Mouse (Mus musculus) neural tube, embryonic 13.5 days (tissue): ENCODE measurements at regions not wholly inside any gene's neighbourhood (a gene's known extent, or its start where the extent isn't known, plus 50 kb on each side); places are given as distances from the start of the nearest gene placed in this dataset.

Source experiments
- ATAC-seq: fragments of 200-750 bp; cut with Nextera tagmentation; 2 replicates; pipeline ENCODE4 v1.8.0; 2017; ENCODE audit warnings: low read depth, mild to moderate bottlenecking, moderate TSS enrichment, moderate library complexity
- H3K27ac ChIP-seq: fragments of 300-500 bp; sonication (generic); replicated peaks from 2 replicates; pipeline ENCODE4 v1.5.1; 2015; ENCODE audit warnings: moderate library complexity, mild to moderate bottlenecking, inconsistent platforms
- H3K27me3 ChIP-seq: fragments of 300-500 bp; sonication (generic); 2 replicates; pipeline ENCODE4 v1.6.1; 2015; ENCODE audit warnings: mild to moderate bottlenecking, inconsistent platforms
- H3K36me3 ChIP-seq: fragments of 300-500 bp; sonication (generic); 2 replicates; pipeline ENCODE4 v1.6.1; 2015; ENCODE audit warnings: mild to moderate bottlenecking, inconsistent platforms
- H3K4me1 ChIP-seq: fragments of 300-500 bp; sonication (generic); replicated peaks from 2 replicates; pipeline ENCODE4 v1.6.1; 2015; ENCODE audit warnings: inconsistent platforms
- H3K4me2 ChIP-seq: fragments of 300-500 bp; sonication (generic); 2 replicates; pipeline ENCODE4 v1.6.1; 2015; ENCODE audit warnings: inconsistent platforms, mild to moderate bottlenecking, moderate library complexity
- H3K4me3 ChIP-seq: fragments of 300-500 bp; sonication (generic); 2 replicates; pipeline ENCODE4 v1.5.1; 2015; ENCODE audit warnings: mild to moderate bottlenecking, inconsistent platforms
- H3K9ac ChIP-seq: fragments of 300-500 bp; sonication (generic); 2 replicates; pipeline ENCODE4 v1.6.1; 2015; ENCODE audit warnings: moderate library complexity, mild to moderate bottlenecking, inconsistent platforms
- H3K9me3 ChIP-seq: fragments of 300-500 bp; sonication (generic); 2 replicates; pipeline ENCODE4 v1.6.1; 2016; ENCODE audit warnings: inconsistent platforms
- WGBS: fragments of 180-500 bp; shearing (Covaris S2); methylation state at CpG from one replicate; pipeline ENCODE4 v1.1.7; 2015; 5-methylcytosine and 5-hydroxymethylcytosine counted together

- H3K27me3 ChIP-seq = no peaks in the 10 kb centered on the region
- H3K4me1 ChIP-seq = no peaks in the 10 kb centered on the region
- H3K27ac ChIP-seq = no peak overlapping the region
- ATAC-seq = no peak
- H3K4me2 ChIP-seq = no peak overlapping the region
- H3K9ac ChIP-seq = no peak overlapping the region
- no peaks in the 10 kb centered on the region for H3K36me3 ChIP-seq
- 91% methylated on average over 1 of the region's 1 CpGs for WGBS
- no peak overlapping the region for H3K4me3 ChIP-seq
- H3K9me3 ChIP-seq = no peaks in the 10 kb centered on the region
These were observed 61.7 kb upstream of the Hrasls start for GRCm38 (mm10) chr16:29147766-29148165.

- no peak overlapping the region for H3K4me3 ChIP-seq
- H3K9ac ChIP-seq = no peak overlapping the region
- H3K4me2 ChIP-seq = no peak overlapping the region
- H3K9me3 ChIP-seq = no peaks in the 10 kb centered on the region
- no peak for ATAC-seq
- no peak overlapping the region for H3K27ac ChIP-seq
- H3K27me3 ChIP-seq = no peaks in the 10 kb centered on the region
- no peaks in the 10 kb centered on the region for H3K4me1 ChIP-seq
- WGBS = 84% methylated on average over 4 of the region's 4 CpGs
- H3K36me3 ChIP-seq = no peaks in the 10 kb centered on the region
These were observed 90.3 kb upstream of the Hrasls start for GRCm38 (mm10) chr16:29119217-29119616.

DNA sequence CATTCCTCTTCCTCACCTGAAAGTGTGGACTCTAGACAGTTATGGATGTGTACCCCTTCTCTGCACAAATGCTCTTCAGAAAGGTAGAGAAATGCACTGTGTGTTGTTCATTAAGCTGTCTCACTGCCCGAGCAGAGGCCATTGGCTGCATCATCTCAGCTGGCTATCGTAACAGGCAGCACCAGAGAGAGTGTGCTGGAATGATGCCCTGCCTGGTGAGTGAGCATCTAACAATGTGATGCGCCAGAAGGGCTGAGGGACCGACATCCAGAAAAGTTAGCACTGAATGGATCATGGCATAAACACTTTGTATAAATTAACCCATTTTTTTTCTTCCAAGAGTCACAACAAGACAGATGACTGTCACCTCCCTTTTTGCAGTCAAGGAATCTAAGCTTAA lies 112.7 kb upstream of the Hrasls start:
- 90% methylated on average over 4 of the region's 4 CpGs for WGBS
- no peaks in the 10 kb centered on the region for H3K27me3 ChIP-seq
- no peak overlapping the region for H3K27ac ChIP-seq
- no peak overlapping the region for H3K9ac ChIP-seq
- H3K36me3 ChIP-seq = no peaks in the 10 kb centered on the region
- no peaks in the 10 kb centered on the region for H3K4me1 ChIP-seq
- no peak overlapping the region for H3K4me2 ChIP-seq
- no peak for ATAC-seq
- no peak overlapping the region for H3K4me3 ChIP-seq
- H3K9me3 ChIP-seq = no peaks in the 10 kb centered on the region

- 73% methylated on average over 3 of the region's 3 CpGs for WGBS
- no peak overlapping the region for H3K4me2 ChIP-seq
- no peaks in the 10 kb centered on the region for H3K27me3 ChIP-seq
These were observed 136.5 kb upstream of the Mb21d2 start for GRCm38 (mm10) chr16:29065961-29066360.

DNA sequence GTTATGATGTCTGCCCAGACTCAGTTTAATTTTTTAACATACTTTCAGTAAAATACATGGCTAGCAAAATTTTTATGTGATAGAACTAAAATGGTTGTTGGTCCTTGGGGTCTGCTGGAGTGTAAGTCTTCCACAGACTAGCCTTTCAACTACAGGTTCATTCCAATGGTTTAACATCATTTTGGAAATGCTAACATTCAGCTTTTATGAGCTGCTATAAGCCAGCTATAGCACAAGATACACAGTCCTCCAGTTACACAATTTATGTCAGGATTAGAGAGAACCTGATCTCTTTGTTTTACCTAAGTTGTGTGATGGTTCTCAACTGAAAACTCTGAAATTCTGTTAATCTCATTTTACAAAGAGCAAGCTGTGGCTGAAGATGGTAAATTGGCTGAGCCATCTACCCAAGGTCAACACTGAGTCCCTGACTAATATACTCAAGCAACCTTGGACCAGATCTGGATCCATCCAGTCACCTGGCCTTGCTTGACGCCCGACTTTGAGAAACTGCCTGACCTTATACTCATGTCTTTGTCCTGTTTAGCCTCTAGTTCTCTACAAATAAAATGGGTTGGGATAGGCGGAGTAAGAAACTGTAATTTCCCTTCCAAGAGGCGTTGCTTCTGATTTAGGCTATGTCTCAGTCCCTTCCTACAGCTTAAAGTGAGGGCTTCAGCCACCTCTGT lies 135.8 kb upstream of the Mb21d2 start:
- Histone ChIP-seq H3K9ac (no peak overlapping the region), H3K4me2 (no peak overlapping the region), H3K4me3 (no peak overlapping the region), H3K9me3 (no peaks in the 10 kb centered on the region), H3K27ac (no peak overlapping the region), H3K36me3 (no peaks in the 10 kb centered on the region), H3K4me1 (no peaks in the 10 kb centered on the region), H3K27me3 (no peaks in the 10 kb centered on the region)
- WGBS = 94% methylated on average over 4 of the region's 4 CpGs
- ATAC-seq = no peak

More at GRCm38 (mm10) chr16:29065961-29066360, 136.5 kb upstream of the Mb21d2 start:
- ATAC-seq = no peak
- no peaks in the 10 kb centered on the region for H3K4me1 ChIP-seq
- no peak overlapping the region for H3K27ac ChIP-seq
- H3K9ac ChIP-seq = no peak overlapping the region
- no peaks in the 10 kb centered on the region for H3K36me3 ChIP-seq
- no peaks in the 10 kb centered on the region for H3K9me3 ChIP-seq
- H3K4me3 ChIP-seq = no peak overlapping the region

GRCm38 (mm10) chr16:29063377-29063776 lies 133.9 kb upstream of the Mb21d2 start:
- H3K9me3 ChIP-seq = no peaks in the 10 kb centered on the region
- no peak overlapping the region for H3K4me3 ChIP-seq
- H3K4me2 ChIP-seq = no peak overlapping the region
- H3K4me1 ChIP-seq = no peaks in the 10 kb centered on the region
- H3K36me3 ChIP-seq = no peaks in the 10 kb centered on the region
- no peak overlapping the region for H3K9ac ChIP-seq
- H3K27me3 ChIP-seq = peaks cover 5% of the 10 kb centered on the region; the same call in 1 of the 2 replicates
- ATAC-seq = no peak
- H3K27ac ChIP-seq = no peak overlapping the region

DNA sequence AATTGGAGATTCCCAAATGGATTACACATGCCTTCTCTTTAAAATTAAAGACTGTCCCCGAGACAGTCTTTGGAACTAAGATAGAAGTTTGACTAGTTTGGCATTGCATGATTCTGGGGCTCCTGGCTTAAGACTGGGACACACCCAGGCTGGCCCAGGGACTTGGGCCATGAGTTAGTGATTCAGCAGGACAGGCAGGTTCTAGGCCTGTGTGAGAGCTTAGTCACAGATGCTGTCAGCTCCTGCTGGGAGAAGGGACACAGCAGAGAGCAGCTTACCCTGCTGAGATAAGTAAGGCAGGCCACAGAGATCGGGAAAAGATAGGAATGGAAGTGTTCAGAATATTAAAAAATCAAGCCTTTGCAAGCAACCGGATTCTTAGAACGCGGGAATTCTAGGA lies 127.6 kb upstream of the Mb21d2 start:
- H3K4me2 ChIP-seq = no peak overlapping the region
- H3K9ac ChIP-seq = no peak overlapping the region
- ATAC-seq = no peak
- H3K27ac ChIP-seq = no peak overlapping the region
- peaks cover 5% of the 10 kb centered on the region; the same call in 1 of the 2 replicates for H3K27me3 ChIP-seq
- WGBS = 80% methylated on average over 5 of the region's 5 CpGs
- H3K4me1 ChIP-seq = no peaks in the 10 kb centered on the region
- H3K9me3 ChIP-seq = no peaks in the 10 kb centered on the region
- no peaks in the 10 kb centered on the region for H3K36me3 ChIP-seq
- H3K4me3 ChIP-seq = no peak overlapping the region

DNA sequence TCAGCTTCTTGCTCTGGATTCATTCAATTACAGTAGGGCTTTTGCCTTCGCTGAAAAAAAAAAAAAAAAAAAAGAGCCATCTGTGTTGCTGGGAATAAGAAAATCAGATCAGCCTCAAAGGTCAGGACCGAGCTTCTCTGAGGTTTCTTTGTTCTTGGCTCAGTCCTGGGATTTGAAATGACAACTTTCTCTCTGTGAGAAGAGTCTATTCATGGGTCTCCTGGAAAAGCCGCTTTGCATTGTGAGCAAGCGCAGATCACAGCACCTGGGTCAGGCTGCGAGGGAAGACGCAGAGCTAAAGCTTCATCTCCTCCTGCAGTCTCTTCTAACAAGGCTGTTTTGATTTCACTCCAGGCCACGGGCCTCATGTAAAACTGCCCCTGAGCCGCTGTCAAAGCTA lies 125.0 kb upstream of the Mb21d2 start:
- Histone ChIP-seq H3K27ac (no peak overlapping the region), H3K4me1 (no peaks in the 10 kb centered on the region), H3K36me3 (no peaks in the 10 kb centered on the region), H3K9me3 (no peaks in the 10 kb centered on the region), H3K4me3 (no peak overlapping the region), H3K4me2 (peak overlapping the region; percentile 9; the same call in 1 of the 2 replicates), H3K27me3 (peaks cover 5% of the 10 kb centered on the region; the same call in 1 of the 2 replicates), H3K9ac (no peak overlapping the region)
- no peak for ATAC-seq
- WGBS = 47% methylated on average over 8 of the region's 8 CpGs

GRCm38 (mm10) chr16:29046453-29046993 lies 117.0 kb upstream of the Mb21d2 start:
- H3K4me1 ChIP-seq = no peaks in the 10 kb centered on the region
- H3K27ac ChIP-seq = no peak overlapping the region
- WGBS = 67% methylated on average over 6 of the region's 6 CpGs
- no peak overlapping the region for H3K9ac ChIP-seq
- H3K9me3 ChIP-seq = no peaks in the 10 kb centered on the region
- H3K36me3 ChIP-seq = no peaks in the 10 kb centered on the region
- H3K4me3 ChIP-seq = no peak overlapping the region
- H3K4me2 ChIP-seq = no peak overlapping the region
- no peak for ATAC-seq
- H3K27me3 ChIP-seq = no peaks in the 10 kb centered on the region

DNA sequence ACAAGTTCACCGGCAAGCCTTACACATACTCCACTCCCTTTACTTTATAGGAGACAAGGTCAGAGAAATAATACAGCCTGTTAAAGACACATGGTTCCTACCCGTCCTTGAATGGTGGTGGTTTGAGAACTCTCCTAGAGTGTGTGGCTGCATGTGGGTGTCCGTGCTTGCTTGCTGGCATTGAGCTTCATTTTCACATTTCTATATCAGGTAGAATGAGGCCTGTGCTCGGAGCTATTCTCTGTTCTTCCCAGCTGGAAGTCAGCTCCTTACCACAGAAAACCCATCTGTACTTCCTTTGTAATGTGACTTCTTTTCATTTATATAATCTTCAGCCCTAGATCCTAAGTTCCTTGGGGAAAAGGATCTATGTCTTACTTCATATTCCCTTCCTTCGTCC lies 106.0 kb upstream of the Mb21d2 start:
- no peak overlapping the region for H3K27ac ChIP-seq
- H3K4me3 ChIP-seq = no peak overlapping the region
- H3K36me3 ChIP-seq = no peaks in the 10 kb centered on the region
- H3K4me1 ChIP-seq = peaks cover 10% of the 10 kb centered on the region
- H3K4me2 ChIP-seq = no peak overlapping the region
- 83% methylated on average over 5 of the region's 5 CpGs for WGBS
- no peaks in the 10 kb centered on the region for H3K27me3 ChIP-seq
- no peak overlapping the region for H3K9ac ChIP-seq
- no peak for ATAC-seq
- H3K9me3 ChIP-seq = no peaks in the 10 kb centered on the region

DNA sequence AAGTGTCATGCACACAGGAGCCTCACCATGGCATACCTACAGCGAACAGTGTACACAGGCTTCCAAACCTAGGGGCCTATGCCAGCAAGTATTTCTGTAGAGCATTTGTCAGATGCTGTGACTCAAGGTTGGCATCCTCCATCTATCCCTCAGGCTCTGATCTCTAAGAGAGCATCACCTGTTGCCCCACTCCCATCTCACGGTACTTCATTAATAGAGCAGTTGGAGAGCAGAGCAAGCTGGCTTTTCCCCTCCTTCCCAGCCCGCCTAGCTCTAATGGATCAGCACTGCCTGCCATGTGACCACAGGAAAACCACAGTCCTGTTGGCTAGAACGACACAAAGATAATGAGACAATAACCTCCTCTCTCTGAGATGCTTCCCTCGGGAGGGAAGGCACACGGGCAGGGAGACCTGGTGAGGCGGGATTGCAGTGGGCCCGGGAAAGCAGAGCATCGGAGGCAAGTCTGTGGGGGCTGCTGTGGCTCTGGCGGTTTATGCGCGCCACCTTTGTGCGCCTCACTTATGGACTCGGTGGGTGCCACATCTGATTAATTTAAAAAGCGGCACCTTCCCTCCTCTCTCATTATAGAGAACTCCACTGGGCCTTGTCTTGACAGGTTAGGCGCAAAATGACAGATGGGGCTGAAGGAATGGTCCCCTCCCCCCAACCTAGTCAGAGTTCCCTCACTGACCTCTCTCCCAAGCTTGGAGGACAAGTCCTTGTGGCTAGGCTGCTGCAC lies 104.8 kb upstream of the Mb21d2 start:
- Histone ChIP-seq H3K9ac (no peak overlapping the region), H3K4me1 (peaks cover 10% of the 10 kb centered on the region), H3K9me3 (no peaks in the 10 kb centered on the region), H3K4me2 (peak overlapping the region; percentile 31), H3K27ac (peak overlapping the region; percentile 35; the same call in 1 of the 2 replicates), H3K27me3 (no peaks in the 10 kb centered on the region), H3K36me3 (no peaks in the 10 kb centered on the region), H3K4me3 (no peak overlapping the region)
- WGBS = 29% methylated on average over 16 of the region's 16 CpGs
- peak; percentile 80 for ATAC-seq

DNA sequence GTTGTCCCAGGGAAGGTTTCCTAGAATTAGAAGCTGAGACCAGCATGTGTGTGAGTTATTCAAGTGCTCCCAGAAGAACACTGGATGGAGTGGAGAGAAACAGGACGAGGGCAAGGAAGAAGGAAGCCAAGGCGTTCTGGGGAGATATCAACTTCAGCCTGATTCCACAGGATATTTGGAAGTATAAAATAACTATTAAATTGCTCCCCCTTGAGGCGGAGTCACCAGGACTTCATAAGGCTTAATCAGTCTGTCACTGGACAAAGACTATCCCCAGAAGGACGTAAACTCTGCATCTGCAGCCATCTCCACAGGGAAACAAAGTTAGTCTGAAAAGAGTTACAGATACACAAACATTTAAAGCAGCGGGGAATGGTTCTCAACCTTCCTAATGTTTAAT lies 103.9 kb upstream of the Mb21d2 start:
- no peaks in the 10 kb centered on the region for H3K27me3 ChIP-seq
- no peak overlapping the region for H3K9ac ChIP-seq
- no peak overlapping the region for H3K27ac ChIP-seq

More for the DNA sequence above, 103.9 kb upstream of the Mb21d2 start:
- no peak for ATAC-seq
- peaks cover 10% of the 10 kb centered on the region for H3K4me1 ChIP-seq
- H3K9me3 ChIP-seq = no peaks in the 10 kb centered on the region
- H3K4me3 ChIP-seq = no peak overlapping the region
- H3K36me3 ChIP-seq = no peaks in the 10 kb centered on the region
- 66% methylated on average over 5 of the region's 5 CpGs for WGBS
- H3K4me2 ChIP-seq = no peak overlapping the region
